Mouse (Mus musculus) neural tube, embryonic 11.5 days (tissue): ENCODE measurements at regions not wholly inside any gene's neighbourhood (a gene's known extent, or its start where the extent isn't known, plus 50 kb on each side); places are given as distances from the start of the nearest gene placed in this dataset.

Source experiments
- ATAC-seq: fragments of 200-750 bp; cut with Nextera tagmentation; 2 replicates; pipeline ENCODE4 v1.8.0; 2017; ENCODE audit warnings: moderate number of reproducible peaks, mild to moderate bottlenecking, moderate TSS enrichment, moderate library complexity; ENCODE audit not compliant: insufficient read depth, low FRiP score, low TSS enrichment
- DNase-seq: peaks from one replicate; pipeline ENCODE4 v3.0.0-alpha.2; 2015; ENCODE audit warnings: low spot score
- H3K27ac ChIP-seq: fragments of 300-500 bp; sonication (generic); 2 replicates; pipeline ENCODE4 v1.5.1; 2014; ENCODE audit warnings: low read depth, mild to moderate bottlenecking, low read length
- H3K27me3 ChIP-seq: fragments of 300-500 bp; sonication (generic); 2 replicates; pipeline ENCODE4 v1.6.1; 2014; ENCODE audit warnings: mild to moderate bottlenecking, low read length, mixed read lengths; ENCODE audit not compliant: control insufficient read depth, insufficient read depth
- H3K36me3 ChIP-seq: fragments of 300-500 bp; sonication (generic); 2 replicates; pipeline ENCODE4 v1.6.1; 2014; ENCODE audit warnings: mild to moderate bottlenecking, low read length, moderate library complexity, mixed read lengths; ENCODE audit not compliant: control insufficient read depth, insufficient read depth
- H3K4me1 ChIP-seq: fragments of 300-500 bp; sonication (generic); 2 replicates; pipeline ENCODE4 v1.6.1; 2014; ENCODE audit warnings: low read length, mixed read lengths; ENCODE audit not compliant: control insufficient read depth, insufficient read depth
- H3K4me2 ChIP-seq: fragments of 300-500 bp; sonication (generic); 2 replicates; pipeline ENCODE4 v1.6.1; 2014; ENCODE audit warnings: low read depth, mild to moderate bottlenecking, moderate library complexity
- H3K4me3 ChIP-seq: fragments of 300-500 bp; sonication (generic); 2 replicates; pipeline ENCODE4 v1.5.1; 2014; ENCODE audit warnings: low read depth, low read length
- H3K9ac ChIP-seq: fragments of 300-500 bp; sonication (generic); 2 replicates; pipeline ENCODE4 v1.6.1; 2014; ENCODE audit warnings: mild to moderate bottlenecking, low read length
- H3K9me3 ChIP-seq: fragments of 300-500 bp; sonication (generic); 2 replicates; pipeline ENCODE4 v1.6.1; 2016; ENCODE audit warnings: low read length; ENCODE audit not compliant: control insufficient read depth
- WGBS: fragments of 180-500 bp; shearing (Covaris S2); extraction: QIAGEN DNeasy Blood & Tissue Kit; methylation state at CpG from one replicate; pipeline ENCODE4 v1.1.7; 2014; 5-methylcytosine and 5-hydroxymethylcytosine counted together

GRCm38 (mm10) chr3:135001270-135001669, 172.5 kb downstream of the Tacr3 start:
- Histone ChIP-seq H3K9me3 (no peaks in the 10 kb centered on the region), H3K27me3 (no peaks in the 10 kb centered on the region), H3K27ac (no peak overlapping the region), H3K4me1 (no peaks in the 10 kb centered on the region), H3K4me2 (no peak overlapping the region), H3K9ac (no peak overlapping the region), H3K36me3 (no peaks in the 10 kb centered on the region), H3K4me3 (no peak overlapping the region)
- DNase-seq, result no peak
- WGBS, result 91% methylated on average over 1 of the region's 1 CpGs
- ATAC-seq, result no peak

GRCm38 (mm10) chr3:135015784-135016183, 187.0 kb downstream of the Tacr3 start:
- H3K36me3 ChIP-seq, result no peaks in the 10 kb centered on the region
- ATAC-seq (no peak), DNase-seq (no peak)
- no peak overlapping the region for H3K9ac ChIP-seq
- no peak overlapping the region for H3K4me3 ChIP-seq
- no peaks in the 10 kb centered on the region for H3K9me3 ChIP-seq
- H3K27me3 ChIP-seq, result no peaks in the 10 kb centered on the region
- H3K4me2 ChIP-seq, result no peak overlapping the region
- no peaks in the 10 kb centered on the region for H3K4me1 ChIP-seq
- 94% methylated on average over 4 of the region's 4 CpGs for WGBS
- H3K27ac ChIP-seq, result no peak overlapping the region

- no peak for ATAC-seq
- DNase-seq, result no peak
- no peak overlapping the region for H3K27ac ChIP-seq
- no peaks in the 10 kb centered on the region for H3K36me3 ChIP-seq
- H3K4me1 ChIP-seq, result no peaks in the 10 kb centered on the region
- no peaks in the 10 kb centered on the region for H3K27me3 ChIP-seq
- H3K4me2 ChIP-seq, result no peak overlapping the region
- H3K4me3 ChIP-seq, result no peak overlapping the region
- WGBS, result 90% methylated on average over 2 of the region's 2 CpGs
- H3K9me3 ChIP-seq, result no peaks in the 10 kb centered on the region
- H3K9ac ChIP-seq, result no peak overlapping the region
These were observed 188.0 kb upstream of the Cenpe start for GRCm38 (mm10) chr3:135024366-135024765.

- DNase-seq (no peak), ATAC-seq (no peak)
- no peak overlapping the region for H3K9ac ChIP-seq
- no peaks in the 10 kb centered on the region for H3K27me3 ChIP-seq
- no peak overlapping the region for H3K27ac ChIP-seq
- H3K9me3 ChIP-seq, result no peaks in the 10 kb centered on the region
- no peaks in the 10 kb centered on the region for H3K4me1 ChIP-seq
- WGBS, result 96% methylated on average over 1 of the region's 1 CpGs
- H3K36me3 ChIP-seq, result no peaks in the 10 kb centered on the region
- H3K4me2 ChIP-seq, result no peak overlapping the region
- no peak overlapping the region for H3K4me3 ChIP-seq
These were observed 187.5 kb upstream of the Cenpe start for GRCm38 (mm10) chr3:135024799-135025198.

- no peak overlapping the region for H3K4me2 ChIP-seq
- no peak overlapping the region for H3K27ac ChIP-seq
- WGBS, result 85% methylated on average over 2 of the region's 2 CpGs
- H3K4me1 ChIP-seq, result no peaks in the 10 kb centered on the region
- DNase-seq, result no peak
- no peak overlapping the region for H3K9ac ChIP-seq
- H3K36me3 ChIP-seq, result no peaks in the 10 kb centered on the region
- H3K4me3 ChIP-seq, result no peak overlapping the region
- H3K27me3 ChIP-seq, result no peaks in the 10 kb centered on the region
- H3K9me3 ChIP-seq, result no peaks in the 10 kb centered on the region
- ATAC-seq, result no peak
These were observed 179.9 kb upstream of the Cenpe start for GRCm38 (mm10) chr3:135032483-135032882.

- H3K27ac ChIP-seq, result no peak overlapping the region
- H3K4me2 ChIP-seq, result no peak overlapping the region
- DNase-seq, result no peak
- 64% methylated on average over 1 of the region's 1 CpGs for WGBS
- no peaks in the 10 kb centered on the region for H3K4me1 ChIP-seq
- H3K36me3 ChIP-seq, result no peaks in the 10 kb centered on the region
- H3K4me3 ChIP-seq, result no peak overlapping the region
- no peaks in the 10 kb centered on the region for H3K27me3 ChIP-seq
- ATAC-seq, result no peak
- H3K9me3 ChIP-seq, result no peaks in the 10 kb centered on the region
- H3K9ac ChIP-seq, result no peak overlapping the region
These were observed 175.0 kb upstream of the Cenpe start for GRCm38 (mm10) chr3:135037383-135037782.

GRCm38 (mm10) chr3:135042195-135042594, 170.1 kb upstream of the Cenpe start:
- Histone ChIP-seq H3K9me3 (no peaks in the 10 kb centered on the region), H3K36me3 (no peaks in the 10 kb centered on the region), H3K27me3 (no peaks in the 10 kb centered on the region), H3K9ac (no peak overlapping the region), H3K4me3 (no peak overlapping the region), H3K4me2 (no peak overlapping the region), H3K27ac (no peak overlapping the region), H3K4me1 (no peaks in the 10 kb centered on the region)
- DNase-seq (no peak), ATAC-seq (no peak)
- WGBS, result 52% methylated on average over 4 of the region's 4 CpGs

GRCm38 (mm10) chr3:135045769-135046277, 166.5 kb upstream of the Cenpe start:
- no peaks in the 10 kb centered on the region for H3K36me3 ChIP-seq
- no peaks in the 10 kb centered on the region for H3K4me1 ChIP-seq
- 29% methylated on average over 3 of the region's 3 CpGs for WGBS
- no peak overlapping the region for H3K4me2 ChIP-seq
- DNase-seq (no peak), ATAC-seq (no peak)
- no peaks in the 10 kb centered on the region for H3K27me3 ChIP-seq
- no peak overlapping the region for H3K27ac ChIP-seq
- no peak overlapping the region for H3K4me3 ChIP-seq
- no peaks in the 10 kb centered on the region for H3K9me3 ChIP-seq
- H3K9ac ChIP-seq, result no peak overlapping the region

GRCm38 (mm10) chr3:135091487-135091886, 120.8 kb upstream of the Cenpe start:
- H3K9me3 ChIP-seq, result no peaks in the 10 kb centered on the region
- no peak overlapping the region for H3K4me2 ChIP-seq
- H3K27ac ChIP-seq, result no peak overlapping the region
- H3K27me3 ChIP-seq, result no peaks in the 10 kb centered on the region
- ATAC-seq (no peak), DNase-seq (no peak)
- H3K4me1 ChIP-seq, result no peaks in the 10 kb centered on the region
- no peak overlapping the region for H3K4me3 ChIP-seq
- no peaks in the 10 kb centered on the region for H3K36me3 ChIP-seq
- H3K9ac ChIP-seq, result no peak overlapping the region
